Mouse (Mus musculus): ENCODE data around the gene Kcnd3.
"Not testable (repeated sequence)": the region's sequence is repeated elsewhere in the genome, so short reads cannot be mapped to it uniquely, and the experiment has no call there.

The Kcnd3 gene

GRCm38 (mm10) chr3:105666996-105667523 lies 214.9 kb downstream of the Kcnd3 start:
- no peak for DNase-seq

- no peak for DNase-seq
Measured at GRCm38 (mm10) chr3:105668161-105668560, 216.0 kb downstream of the Kcnd3 start.

GRCm38 (mm10) chr3:105669776-105670175 lies 217.6 kb downstream of the Kcnd3 start:
- DNase-seq = no peak

GRCm38 (mm10) chr3:105670801-105671200 lies 218.7 kb downstream of the Kcnd3 start:
- no peak for DNase-seq

- peak; percentile 61 for DNase-seq
Measured at GRCm38 (mm10) chr3:105674595-105675218, 222.6 kb downstream of the Kcnd3 start.

GRCm38 (mm10) chr3:105675932-105676331 lies 223.8 kb downstream of the Kcnd3 start:
- no peak for DNase-seq

GRCm38 (mm10) chr3:105680346-105680745 lies 228.2 kb downstream of the Kcnd3 start:
- no peak for DNase-seq

GRCm38 (mm10) chr3:105686394-105687323 lies 234.5 kb downstream of the Kcnd3 start:
- DNase-seq = no peak

GRCm38 (mm10) chr3:105687324-105688060 lies 235.4 kb downstream of the Kcnd3 start, which contains the start of gene Ddx20:
TSS of gene Ddx20 (minus strand) at chr3:105687574.
- DNase-seq = peak; percentile 94

- DNase-seq = no peak
Measured at GRCm38 (mm10) chr3:105688536-105688935, 236.4 kb downstream of the Kcnd3 start.

GRCm38 (mm10) chr3:105693327-105694080 lies 241.4 kb downstream of the Kcnd3 start:
- no peak for DNase-seq

GRCm38 (mm10) chr3:105695476-105696386 lies 243.6 kb downstream of the Kcnd3 start:
- DNase-seq = no peak

- no peak for DNase-seq
Measured at GRCm38 (mm10) chr3:105696387-105697147, 244.4 kb downstream of the Kcnd3 start.

GRCm38 (mm10) chr3:105697148-105697441 lies 245.0 kb downstream of the Kcnd3 start:
- DNase-seq = no peak

GRCm38 (mm10) chr3:105698311-105698710 lies 246.2 kb downstream of the Kcnd3 start:
- DNase-seq = no peak

GRCm38 (mm10) chr3:105699241-105699933 lies 247.3 kb downstream of the Kcnd3 start:
- no peak for DNase-seq

GRCm38 (mm10) chr3:105700786-105701185 lies 248.7 kb downstream of the Kcnd3 start:
- DNase-seq = not testable (repeated sequence)

GRCm38 (mm10) chr3:105701399-105701798 lies 249.3 kb downstream of the Kcnd3 start:
- no peak for DNase-seq

GRCm38 (mm10) chr3:105703571-105703970 lies 251.4 kb downstream of the Kcnd3 start:
- no peak for DNase-seq

All from kidney, adult 18-20 months (tissue).